Comparison of ENCODE assay signal across 11 mouse cellular contexts in genomic region chr6:71519476-71519875, GRCm38 (mm10).
"Had no signal": no experiment of that assay in that cellular context is flagged by ENCODE, and none has a peak within 500 bp of the region (broad histone marks: within the 10 kb centered on the region; RNA-seq: fewer than 3 reads in every experiment).

No protein-coding gene starts in this region.

- ATAC-seq: lung, postnatal 0 days; midbrain, embryonic 13.5 days; midbrain, embryonic 16.5 days had no signal

- DNase-seq: kidney, postnatal 10 days; kidney, postnatal 36 days; layer of hippocampus, postnatal 36 days; liver, embryonic 13.5 days; lung, embryonic 14.5 days; retina, postnatal 1 day; thymus, adult 2 months; thymus, postnatal 36 days had no signal
